Mouse (Mus musculus): ENCODE data around the gene Ankrd28.
"Not testable (repeated sequence)": the region's sequence is repeated elsewhere in the genome, so short reads cannot be mapped to it uniquely, and the experiment has no call there.

The Ankrd28 gene

GRCm38 (mm10) chr14:31830571-31831369, at the start of gene Ankrd28:
Gene Ankrd28, minus strand, starts transcription at chr14:31830651.
- peak; percentile 92 for DNase-seq (ENCODE audit: extremely low spot score, low spot score)

- no peak for DNase-seq (ENCODE audit: extremely low spot score, low spot score)
These were observed 49.0 kb upstream of the Ankrd28 start for GRCm38 (mm10) chr14:31879456-31879855.

GRCm38 (mm10) chr14:31872130-31872529, 41.7 kb upstream of the Ankrd28 start:
- no peak for DNase-seq (ENCODE audit: extremely low spot score, low spot score)

DNA sequence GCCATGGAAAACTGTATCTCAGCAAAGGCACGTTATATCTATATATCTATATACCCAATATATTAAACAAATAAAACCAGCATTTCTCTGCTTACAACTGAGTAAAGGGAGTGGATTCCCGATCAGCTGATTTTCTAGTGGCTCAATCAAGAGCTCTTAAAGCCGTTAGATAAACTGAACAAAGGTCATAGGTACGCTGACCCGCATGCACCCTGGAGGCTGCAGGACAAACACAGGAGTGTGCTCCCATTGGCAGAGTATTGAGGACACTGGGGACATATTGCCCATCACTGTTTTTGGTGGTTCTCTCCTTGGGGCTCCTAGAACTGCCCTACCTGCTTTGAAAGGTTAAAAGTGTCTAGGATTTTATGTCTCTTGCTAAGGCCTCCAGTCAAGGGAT, 40.0 kb upstream of the Ankrd28 start:
- no peak for DNase-seq (ENCODE audit: extremely low spot score, low spot score)

DNA sequence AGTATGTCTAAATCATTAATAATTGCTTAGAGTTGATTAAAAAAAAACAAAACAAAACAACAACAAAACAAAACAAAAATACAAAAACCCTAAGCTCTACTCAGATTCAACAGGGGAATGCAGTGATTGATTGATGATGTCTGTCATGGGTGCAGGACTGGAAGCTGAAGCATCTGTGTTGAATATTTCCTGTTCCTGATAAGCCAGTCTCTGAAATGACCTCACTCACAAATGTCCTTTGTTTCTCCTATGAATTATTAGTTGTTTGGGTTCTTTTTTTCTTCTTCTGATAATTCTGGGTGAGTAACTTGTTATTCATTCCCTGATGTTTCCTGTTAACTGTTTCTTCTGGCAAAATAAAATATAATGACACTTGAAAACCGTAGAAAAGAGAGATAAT, 38.1 kb upstream of the Ankrd28 start:
- DNase-seq (ENCODE audit: extremely low spot score, low spot score), result no peak

- DNase-seq (ENCODE audit: extremely low spot score, low spot score), result not testable (repeated sequence)
These were observed 35.9 kb upstream of the Ankrd28 start for GRCm38 (mm10) chr14:31866366-31866765.

- DNase-seq (ENCODE audit: extremely low spot score, low spot score), result no peak
These were observed 28.2 kb upstream of the Ankrd28 start for GRCm38 (mm10) chr14:31858679-31859078.

GRCm38 (mm10) chr14:31857096-31857975, 26.9 kb upstream of the Ankrd28 start:
- DNase-seq (ENCODE audit: extremely low spot score, low spot score), result no peak

- DNase-seq (ENCODE audit: extremely low spot score, low spot score), result no peak
These were observed 25.6 kb upstream of the Ankrd28 start for GRCm38 (mm10) chr14:31856007-31856406.

GRCm38 (mm10) chr14:31854667-31855066, 24.2 kb upstream of the Ankrd28 start:
- DNase-seq (ENCODE audit: extremely low spot score, low spot score), result no peak

- no peak for DNase-seq (ENCODE audit: extremely low spot score, low spot score)
These were observed 13.1 kb upstream of the Ankrd28 start for GRCm38 (mm10) chr14:31843571-31843970.

- no peak for DNase-seq (ENCODE audit: extremely low spot score, low spot score)
These were observed 1.6 kb upstream of the Ankrd28 start for GRCm38 (mm10) chr14:31832022-31832421.

GRCm38 (mm10) chr14:31831370-31831712, 890 bp upstream of the Ankrd28 start:
- DNase-seq (ENCODE audit: extremely low spot score, low spot score), result peak; percentile 29

GRCm38 (mm10) chr14:31829761-31830562, 489 bp downstream of the Ankrd28 start:
- DNase-seq (ENCODE audit: extremely low spot score, low spot score), result peak; percentile 71

GRCm38 (mm10) chr14:31827221-31827620, 3.2 kb downstream of the Ankrd28 start:
- no peak for DNase-seq (ENCODE audit: extremely low spot score, low spot score)

DNA sequence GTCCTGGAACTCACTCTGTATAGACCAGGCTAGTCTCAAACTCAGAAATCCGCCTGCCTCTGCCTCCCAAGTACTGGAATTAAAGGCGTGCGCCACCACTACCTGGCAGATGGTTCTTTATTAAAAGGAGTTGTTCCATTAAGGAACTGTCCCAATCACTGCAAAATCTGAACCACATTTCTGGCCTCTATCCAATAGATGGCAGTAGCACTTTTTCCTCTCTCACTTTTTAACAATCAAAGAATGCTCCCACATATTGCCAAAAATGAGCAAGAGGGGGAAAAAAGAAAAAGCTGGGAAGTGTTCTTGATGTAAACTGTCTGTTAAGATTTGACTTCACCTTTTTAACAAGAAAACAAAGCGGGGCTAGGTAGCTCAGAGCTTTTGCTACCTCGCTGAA, 20.5 kb downstream of the Ankrd28 start:
- DNase-seq (ENCODE audit: extremely low spot score, low spot score), result no peak

- no peak for DNase-seq (ENCODE audit: extremely low spot score, low spot score)
These were observed 26.7 kb downstream of the Ankrd28 start for GRCm38 (mm10) chr14:31803791-31804190.

DNA sequence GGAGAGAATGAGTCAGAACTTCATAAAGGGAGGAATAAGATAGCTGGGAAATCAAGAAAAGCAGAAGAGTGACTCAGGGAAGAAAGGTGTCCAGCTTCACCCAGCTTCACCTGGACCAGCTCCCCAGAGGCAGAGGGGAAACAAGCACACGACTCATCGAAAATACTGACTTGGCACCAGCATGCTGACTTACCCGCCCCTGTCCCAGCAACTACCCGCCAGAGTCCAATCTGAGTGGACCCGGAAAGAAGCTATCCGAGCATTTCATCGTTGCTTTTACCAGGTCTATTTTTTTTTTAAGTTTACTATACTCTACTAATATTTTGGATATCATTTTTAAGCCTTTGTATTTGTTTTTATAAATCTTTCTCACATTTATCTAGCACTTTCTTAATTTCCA, 29.5 kb downstream of the Ankrd28 start:
- DNase-seq (ENCODE audit: extremely low spot score, low spot score), result no peak

DNA sequence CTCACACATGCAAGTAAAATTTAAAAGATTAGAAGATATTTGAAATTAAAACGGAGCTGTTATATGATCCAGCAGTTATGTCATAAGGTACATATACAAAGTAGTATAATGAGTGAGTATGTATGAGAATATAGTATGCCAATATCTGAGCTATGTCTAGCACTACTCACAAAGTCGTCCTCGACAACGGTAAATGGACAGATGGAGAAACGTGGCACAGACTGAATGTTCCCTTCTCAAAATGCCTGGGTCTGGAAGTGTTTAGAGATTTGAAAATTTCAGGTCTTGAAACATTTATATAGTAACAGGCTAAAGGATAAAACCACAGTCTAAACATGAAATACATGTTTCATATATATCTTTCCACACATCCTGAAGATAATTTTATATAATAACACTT, 30.0 kb downstream of the Ankrd28 start:
- DNase-seq (ENCODE audit: extremely low spot score, low spot score), result no peak

DNA sequence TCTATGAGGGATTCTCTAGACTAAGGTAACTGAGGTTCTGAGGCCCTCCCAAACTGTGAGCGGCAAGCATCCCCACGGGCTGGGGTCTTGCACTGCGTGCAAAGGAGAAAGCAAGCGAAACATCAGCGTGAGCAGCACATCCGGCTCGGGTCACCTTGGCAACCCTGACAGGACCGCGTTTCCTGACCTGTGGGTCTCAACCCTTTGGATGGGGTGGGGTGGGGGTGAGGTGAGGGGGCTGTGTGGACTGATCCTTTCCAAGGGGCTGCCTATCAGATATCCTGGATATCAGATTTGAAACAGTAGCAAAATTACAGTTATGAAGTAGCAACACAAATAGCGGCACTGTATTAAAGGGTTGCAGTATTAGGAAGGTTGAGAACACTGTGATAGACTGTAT, 31.5 kb downstream of the Ankrd28 start:
- DNase-seq (ENCODE audit: extremely low spot score, low spot score), result no peak

DNA sequence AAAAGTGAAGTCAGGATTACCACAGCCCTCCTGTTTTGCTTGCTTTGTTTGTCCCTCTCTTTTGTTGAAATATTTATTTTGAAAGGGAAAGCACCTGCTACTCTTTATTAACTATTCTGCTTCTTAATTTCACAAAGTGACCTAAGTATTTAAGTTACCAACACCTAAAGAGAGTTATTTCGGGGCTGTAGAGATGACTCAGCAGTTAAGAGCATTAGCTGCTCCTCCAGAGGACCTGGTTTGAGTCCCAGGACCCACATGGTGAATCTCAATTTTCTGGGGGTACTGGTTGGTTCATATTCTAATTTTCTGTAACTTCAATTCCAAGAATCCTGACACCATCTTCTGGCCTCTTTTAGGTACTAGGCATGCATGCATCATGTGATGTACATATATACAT, 34.9 kb downstream of the Ankrd28 start:
- DNase-seq (ENCODE audit: extremely low spot score, low spot score), result no peak

- DNase-seq (ENCODE audit: extremely low spot score, low spot score), result no peak
These were observed 35.7 kb downstream of the Ankrd28 start for GRCm38 (mm10) chr14:31794776-31795126.
